Mouse (Mus musculus) forebrain, embryonic 14.5 days (tissue): ENCODE data around the gene Necab2. TPM values are rescaled to one million over a fixed set of nuclear protein-coding genes. Genes with fewer than 3 reads are reported as not detected.

Source experiments
- ATAC-seq: fragments of 200-750 bp; cut with Nextera tagmentation; 2 replicates; pipeline ENCODE4 v1.8.0; 2017; ENCODE audit warnings: mild to moderate bottlenecking, moderate library complexity
- DNase-seq: peaks from one replicate; pipeline ENCODE4 v3.0.0-alpha.2; 2015; ENCODE audit warnings: low spot score
- H3K27ac ChIP-seq: fragments of 300-500 bp; sonication (generic); 2 replicates; pipeline ENCODE4 v1.5.1; 2014; ENCODE audit warnings: low read depth, mild to moderate bottlenecking, control low read depth, low read length, moderate library complexity
- H3K27me3 ChIP-seq: fragments of 300-500 bp; sonication (generic); replicated peaks from 2 replicates; pipeline ENCODE4 v1.6.1; 2014; ENCODE audit warnings: low read length, control low read depth, mixed read lengths; ENCODE audit not compliant: control insufficient read depth, insufficient read depth
- H3K36me3 ChIP-seq: fragments of 300-500 bp; sonication (generic); 2 replicates; pipeline ENCODE4 v1.6.1; 2014; ENCODE audit warnings: low read length, control low read depth; ENCODE audit not compliant: control insufficient read depth, insufficient read depth
- H3K4me1 ChIP-seq: fragments of 300-500 bp; sonication (generic); 2 replicates; pipeline ENCODE4 v1.6.1; 2014; ENCODE audit warnings: antibody characterized with exemption, low read length, control low read depth; ENCODE audit not compliant: control insufficient read depth, insufficient read depth
- H3K4me2 ChIP-seq: fragments of 300-500 bp; sonication (generic); 2 replicates; pipeline ENCODE4 v1.6.1; 2014; ENCODE audit warnings: mild to moderate bottlenecking, control low read depth, low read length
- H3K4me3 ChIP-seq: fragments of 300-500 bp; sonication (generic); 2 replicates; pipeline ENCODE4 v1.5.1; 2014; ENCODE audit warnings: low read depth, low read length, control low read depth
- H3K9ac ChIP-seq: fragments of 300-500 bp; sonication (generic); 2 replicates; pipeline ENCODE4 v1.6.1; 2014; ENCODE audit warnings: mild to moderate bottlenecking, low read length, control low read depth, moderate library complexity
- H3K9me3 ChIP-seq: fragments of 300-500 bp; sonication (generic); replicated peaks from 2 replicates; pipeline ENCODE4 v1.6.1; 2016; ENCODE audit warnings: low read length, control low read depth, mixed read lengths; ENCODE audit not compliant: control insufficient read depth
- WGBS: fragments of 180-500 bp; shearing (Covaris S2); extraction: QIAGEN DNeasy Blood & Tissue Kit; methylation state at CpG from one replicate; pipeline ENCODE4 v1.1.7; 2014; 5-methylcytosine and 5-hydroxymethylcytosine counted together
- polyA plus RNA-seq: library from polyadenylated mRNA; unstranded; fragments of >200 nt; fragmentation: Nextera tagmentation; extraction: Ambion mirVana; gene quantifications from 2 replicates; pipeline ENCODE4 v1.2.1, GENCODE M21; 2014

The Necab2 gene
- polyA plus RNA-seq, 1 experiment from 2014 or later, result 16.9 TPM

DNA sequence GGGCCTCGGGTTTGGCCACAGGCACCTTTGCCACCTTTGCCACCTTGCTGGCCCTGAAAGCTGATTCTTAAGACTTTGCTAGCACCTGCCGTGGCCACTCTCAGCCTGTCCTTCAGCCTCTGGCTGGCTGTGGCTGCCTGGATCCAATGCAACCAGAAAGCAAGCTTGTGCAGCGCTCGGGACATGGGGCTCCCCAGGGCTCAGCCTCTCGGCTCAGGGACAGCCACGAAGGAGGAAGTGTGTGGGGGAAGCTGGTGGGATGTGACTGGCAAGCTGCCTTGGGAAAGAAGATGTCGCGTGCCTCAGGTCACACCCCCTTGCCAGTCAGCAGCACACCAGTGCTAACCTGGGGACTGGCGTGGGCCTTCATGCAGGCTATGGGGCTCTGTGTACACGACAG, 21.8 kb upstream of the Necab2 start:
- Histone ChIP-seq H3K36me3 (no peaks in the 10 kb centered on the region), H3K9me3 (no peaks in the 10 kb centered on the region), H3K27ac (no peak overlapping the region), H3K27me3 (no peaks in the 10 kb centered on the region), H3K9ac (no peak overlapping the region), H3K4me1 (no peaks in the 10 kb centered on the region), H3K4me3 (no peak overlapping the region), H3K4me2 (no peak overlapping the region)
- no peak for DNase-seq
- no peak for ATAC-seq
- 80% methylated on average over 10 of the region's 10 CpGs for WGBS

DNA sequence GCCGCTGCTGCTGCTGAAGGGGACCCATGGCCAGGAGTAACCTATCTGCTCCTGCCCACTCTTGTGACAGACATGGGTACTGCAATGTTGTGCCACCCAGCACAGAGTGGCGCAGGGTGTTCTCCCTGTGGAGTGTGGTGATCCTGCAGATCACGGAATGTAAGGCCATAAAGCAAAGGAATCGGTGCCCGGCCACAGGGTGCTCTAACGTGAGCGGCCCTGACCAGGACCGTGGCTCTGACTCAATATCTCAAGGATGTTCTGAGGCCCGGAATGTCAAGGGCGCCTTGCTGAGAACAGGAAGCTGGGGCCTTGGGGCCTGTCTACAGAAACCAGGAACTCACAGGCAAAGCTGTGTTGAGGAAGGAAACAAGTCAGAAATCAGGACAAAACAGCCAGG, 21.0 kb upstream of the Necab2 start:
- H3K9ac ChIP-seq, result no peak overlapping the region
- H3K27ac ChIP-seq, result no peak overlapping the region
- H3K9me3 ChIP-seq, result no peaks in the 10 kb centered on the region
- no peaks in the 10 kb centered on the region for H3K36me3 ChIP-seq
- no peak overlapping the region for H3K4me3 ChIP-seq
- no peak overlapping the region for H3K4me2 ChIP-seq
- no peaks in the 10 kb centered on the region for H3K27me3 ChIP-seq
- DNase-seq (no peak), ATAC-seq (no peak)
- 91% methylated on average over 10 of the region's 10 CpGs for WGBS
- no peaks in the 10 kb centered on the region for H3K4me1 ChIP-seq

DNA sequence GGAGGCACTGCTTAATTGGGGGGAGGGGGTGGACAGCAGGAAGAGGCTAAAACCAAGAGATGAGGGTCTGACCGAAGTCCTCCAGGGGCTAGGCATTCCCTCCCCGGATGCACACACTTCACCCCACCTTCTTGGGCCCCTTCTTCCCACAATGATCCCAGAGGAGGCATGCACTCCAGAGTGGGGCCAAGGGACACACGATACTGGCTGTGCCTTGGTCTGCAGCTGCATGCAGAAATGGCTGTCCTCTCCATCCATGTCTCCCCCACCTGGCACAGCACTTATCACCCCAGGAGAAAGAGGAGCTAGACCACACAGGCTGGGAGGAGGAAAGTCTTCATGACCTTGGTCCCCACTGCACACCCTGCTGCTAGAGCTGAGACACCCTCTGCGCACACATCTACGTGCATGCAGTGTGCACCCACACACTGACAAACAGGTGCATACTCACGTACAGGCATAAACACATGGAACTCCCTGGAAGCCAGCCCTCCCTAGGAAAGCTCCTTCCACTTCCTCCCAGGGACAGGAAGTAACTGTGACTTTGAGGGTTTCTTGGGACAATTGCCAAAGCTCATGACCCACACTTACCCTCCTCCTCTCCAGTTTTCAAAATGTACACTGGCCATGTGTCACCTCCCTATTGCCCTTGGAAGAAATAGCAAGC, 20.3 kb upstream of the Necab2 start:
- no peaks in the 10 kb centered on the region for H3K27me3 ChIP-seq
- H3K4me2 ChIP-seq, result no peak overlapping the region
- H3K27ac ChIP-seq, result no peak overlapping the region
- 89% methylated on average over 6 of the region's 6 CpGs for WGBS
- H3K4me1 ChIP-seq, result no peaks in the 10 kb centered on the region
- H3K9me3 ChIP-seq, result no peaks in the 10 kb centered on the region
- no peak for ATAC-seq
- H3K9ac ChIP-seq, result no peak overlapping the region
- DNase-seq, result no peak
- H3K4me3 ChIP-seq, result no peak overlapping the region
- no peaks in the 10 kb centered on the region for H3K36me3 ChIP-seq

DNA sequence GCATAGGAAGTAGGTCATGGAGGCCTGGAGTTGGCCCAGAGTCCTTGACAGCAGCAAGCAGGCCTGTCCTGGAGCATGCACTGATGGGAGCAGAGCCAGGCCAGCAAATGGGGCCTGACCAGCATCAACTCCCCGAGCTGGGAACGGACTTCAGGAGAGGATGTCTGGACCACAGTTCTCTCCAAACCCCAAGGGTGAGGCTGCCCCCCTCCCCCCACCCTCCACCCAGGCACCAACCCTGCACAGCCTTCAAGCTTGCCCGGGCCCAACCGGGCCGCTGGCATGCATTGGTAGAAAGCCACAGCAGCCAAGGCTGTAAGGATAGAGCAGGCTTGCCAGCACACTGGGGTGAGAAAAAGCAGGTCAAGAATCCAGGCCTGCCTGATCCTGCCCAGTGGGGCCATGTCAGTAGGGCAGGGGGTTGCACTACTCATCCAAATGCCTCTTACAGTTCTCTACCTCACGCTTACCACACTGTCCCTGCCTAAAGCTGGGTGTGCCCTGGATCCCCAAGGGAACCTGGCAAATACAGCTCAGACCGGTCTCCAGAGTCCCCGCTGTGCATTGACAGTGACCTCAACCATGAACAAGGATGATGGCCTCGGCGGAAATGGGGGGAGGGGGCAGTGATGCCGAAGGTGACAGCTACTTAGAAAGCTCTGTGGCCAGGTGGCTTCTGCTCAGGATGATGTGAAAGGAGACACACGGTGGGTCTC, 18.7 kb upstream of the Necab2 start:
- Histone ChIP-seq H3K27me3 (no peaks in the 10 kb centered on the region), H3K4me2 (no peak overlapping the region), H3K4me1 (no peaks in the 10 kb centered on the region), H3K4me3 (no peak overlapping the region), H3K9ac (no peak overlapping the region), H3K27ac (no peak overlapping the region), H3K36me3 (no peaks in the 10 kb centered on the region), H3K9me3 (no peaks in the 10 kb centered on the region)
- no peak for DNase-seq
- ATAC-seq, result no peak
- WGBS, result 84% methylated on average over 12 of the region's 12 CpGs

DNA sequence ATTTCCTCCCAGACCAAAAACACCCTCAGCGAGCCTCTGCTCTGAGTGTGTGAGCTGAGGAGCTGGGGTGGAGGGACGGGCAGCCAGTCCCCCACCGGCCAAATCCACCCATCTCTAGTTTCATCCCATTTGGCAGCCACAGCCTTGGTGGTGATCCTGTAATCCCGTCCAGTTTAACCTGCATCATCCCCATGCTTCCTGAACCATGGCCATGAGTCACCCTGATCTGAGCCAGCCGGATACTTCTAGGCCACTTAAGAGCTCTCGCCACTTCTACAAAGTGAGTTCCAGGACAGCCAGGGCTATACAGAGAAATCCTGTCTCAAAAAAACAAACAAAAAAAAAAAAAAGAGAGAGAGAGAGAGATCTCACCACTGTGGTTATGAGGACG, 18.2 kb upstream of the Necab2 start:
- Histone ChIP-seq H3K4me3 (no peak overlapping the region), H3K4me2 (no peak overlapping the region), H3K4me1 (no peaks in the 10 kb centered on the region), H3K9ac (no peak overlapping the region), H3K9me3 (no peaks in the 10 kb centered on the region), H3K27ac (no peak overlapping the region), H3K27me3 (no peaks in the 10 kb centered on the region), H3K36me3 (no peaks in the 10 kb centered on the region)
- DNase-seq (no peak), ATAC-seq (no peak)
- 73% methylated on average over 7 of the region's 7 CpGs for WGBS

DNA sequence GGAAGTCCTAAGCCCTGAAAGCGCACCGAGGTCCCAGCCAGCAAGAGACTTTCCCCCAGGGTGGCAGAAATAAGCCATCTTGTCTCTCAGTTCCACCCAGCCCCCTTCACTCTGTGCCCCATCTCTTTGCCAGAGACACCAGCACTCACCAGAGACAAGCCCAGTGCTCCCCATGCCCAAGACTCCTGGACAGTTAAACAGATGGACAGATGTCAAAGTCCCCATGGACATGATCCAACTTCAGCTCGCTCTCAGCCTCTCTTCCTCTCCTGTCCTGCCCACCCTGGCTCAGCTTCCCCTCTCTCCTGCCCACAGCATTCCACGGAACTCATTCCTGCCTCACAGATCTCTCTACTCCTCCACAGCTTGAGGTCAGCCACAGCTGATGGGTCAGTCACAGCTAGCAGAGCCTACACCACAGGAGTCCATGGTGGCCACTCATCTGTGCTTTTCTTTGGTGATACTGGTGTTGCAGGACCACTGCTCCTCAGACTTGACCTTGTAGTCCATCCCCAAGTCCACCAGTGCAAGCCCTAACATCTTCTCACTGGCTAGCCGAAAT, 17.7 kb upstream of the Necab2 start:
- no peak for ATAC-seq
- Histone ChIP-seq H3K27ac (no peak overlapping the region), H3K36me3 (no peaks in the 10 kb centered on the region), H3K4me3 (no peak overlapping the region), H3K9me3 (no peaks in the 10 kb centered on the region), H3K4me2 (no peak overlapping the region), H3K27me3 (no peaks in the 10 kb centered on the region), H3K9ac (no peak overlapping the region; the same call in 1 of the 2 replicates), H3K4me1 (no peaks in the 10 kb centered on the region)
- no peak for DNase-seq
- 88% methylated on average over 5 of the region's 5 CpGs for WGBS

DNA sequence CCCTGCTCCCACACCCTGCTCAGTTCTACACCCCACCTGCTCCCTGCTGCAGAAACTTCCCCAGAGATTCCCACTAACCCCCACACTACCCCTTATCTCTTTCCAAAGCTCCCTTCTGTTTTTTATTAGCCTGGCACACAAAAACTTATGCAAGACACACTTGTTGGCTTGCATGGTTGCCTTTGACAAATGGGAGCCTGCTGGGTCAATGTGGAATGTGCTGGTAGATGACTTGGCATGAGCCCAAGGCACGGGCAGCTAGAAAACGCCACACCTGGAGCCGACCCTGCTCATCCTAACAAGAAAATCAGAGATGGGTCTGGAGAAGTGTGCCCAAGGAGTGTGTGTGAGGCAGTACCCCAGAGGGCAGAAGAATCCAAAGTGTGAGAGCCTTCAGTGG, 17.0 kb upstream of the Necab2 start:
- no peak overlapping the region for H3K4me3 ChIP-seq
- no peaks in the 10 kb centered on the region for H3K36me3 ChIP-seq
- H3K4me1 ChIP-seq, result no peaks in the 10 kb centered on the region
- no peak for DNase-seq
- H3K9ac ChIP-seq, result no peak overlapping the region
- H3K27me3 ChIP-seq, result no peaks in the 10 kb centered on the region
- H3K4me2 ChIP-seq, result no peak overlapping the region
- H3K27ac ChIP-seq, result no peak overlapping the region
- WGBS, result 89% methylated on average over 3 of the region's 3 CpGs
- H3K9me3 ChIP-seq, result no peaks in the 10 kb centered on the region
- ATAC-seq, result no peak

DNA sequence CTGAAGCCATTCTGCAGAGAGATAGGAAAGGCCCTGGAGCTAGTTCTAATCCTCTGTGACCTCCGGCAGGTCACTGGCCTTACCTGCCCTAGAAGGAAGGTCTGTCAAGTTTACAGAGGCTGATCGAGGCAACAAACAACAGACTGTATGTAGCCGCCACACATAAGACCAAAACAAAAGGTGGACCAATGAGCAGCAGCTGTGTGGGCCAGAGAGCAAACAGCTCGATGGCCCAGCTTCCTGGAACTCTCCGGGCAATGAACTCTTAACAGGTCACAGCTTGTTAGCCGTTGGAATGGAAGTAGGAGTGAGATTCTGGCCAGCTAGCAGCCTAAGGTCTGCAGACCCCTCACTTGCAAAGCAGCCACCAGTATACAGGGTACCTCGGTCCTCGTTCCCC, 16.3 kb upstream of the Necab2 start:
- 88% methylated on average over 8 of the region's 8 CpGs for WGBS
- Histone ChIP-seq H3K36me3 (no peaks in the 10 kb centered on the region), H3K9me3 (no peaks in the 10 kb centered on the region), H3K4me2 (no peak overlapping the region), H3K9ac (no peak overlapping the region), H3K4me3 (no peak overlapping the region), H3K27me3 (no peaks in the 10 kb centered on the region), H3K27ac (no peak overlapping the region), H3K4me1 (no peaks in the 10 kb centered on the region)
- DNase-seq (no peak), ATAC-seq (no peak)

DNA sequence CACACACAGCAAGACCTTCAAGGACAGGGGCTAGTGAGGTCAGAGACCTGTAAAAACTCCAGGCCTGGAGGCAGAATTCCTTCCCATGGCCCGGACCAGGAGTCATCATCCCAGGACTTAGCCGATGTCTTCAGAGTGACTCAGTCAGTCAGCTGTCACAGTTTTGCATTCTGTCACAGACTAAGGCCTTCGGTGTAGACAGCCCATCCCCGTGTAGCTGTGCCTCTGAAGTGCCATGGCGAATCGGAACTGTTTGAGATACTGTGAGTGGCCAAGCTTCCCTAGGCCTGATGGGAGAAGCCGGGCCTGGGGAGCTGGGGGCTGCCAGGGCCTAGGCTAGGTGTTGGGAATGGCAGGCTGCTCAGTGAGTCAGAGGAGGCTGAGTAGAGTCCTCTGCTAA, 15.8 kb upstream of the Necab2 start:
- Histone ChIP-seq H3K27me3 (no peaks in the 10 kb centered on the region), H3K27ac (no peak overlapping the region), H3K4me1 (no peaks in the 10 kb centered on the region), H3K4me2 (no peak overlapping the region), H3K4me3 (no peak overlapping the region), H3K9ac (no peak overlapping the region), H3K9me3 (no peaks in the 10 kb centered on the region), H3K36me3 (no peaks in the 10 kb centered on the region)
- 87% methylated on average over 7 of the region's 7 CpGs for WGBS
- DNase-seq (no peak), ATAC-seq (no peak)
